Mouse (Mus musculus) cerebellum, adult 2 months (tissue): ENCODE measurements around the gene Plcg1.

Experiments used
- CTCF ChIP-seq: fragments of 200-500 bp; IDR thresholded peaks from 2 replicates; pipeline ENCODE4 v1.5.1; 2011; ENCODE audit warnings: low read depth, mild to moderate bottlenecking, control low read depth, low read length, moderate library complexity, borderline replicate concordance; ENCODE audit not compliant: insufficient read depth
- POLR2A ChIP-seq: fragments of 200-500 bp; IDR thresholded peaks from 2 replicates; pipeline ENCODE4 v1.6.1; 2011; ENCODE audit warnings: low read length, control low read depth, borderline replicate concordance; ENCODE audit not compliant: insufficient read depth

DNA sequence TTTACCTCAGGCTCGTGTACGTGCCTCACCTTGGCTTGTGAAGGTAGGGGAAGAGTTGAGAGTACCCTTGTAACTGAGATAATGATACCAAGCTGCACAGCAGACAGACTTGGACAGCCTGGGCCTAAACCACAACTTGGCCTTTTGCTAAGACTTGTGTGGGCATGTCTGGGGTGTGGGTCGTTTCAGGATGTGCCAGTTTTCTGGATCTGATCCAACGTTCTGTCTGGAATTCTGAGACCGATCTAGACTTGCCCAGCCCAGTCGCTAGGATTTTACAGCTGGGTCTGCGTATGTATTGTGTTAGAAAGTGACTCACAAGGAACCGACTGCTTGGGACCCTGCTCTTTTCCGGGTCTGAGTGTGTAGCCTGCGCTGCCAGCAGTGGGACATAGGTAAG, 16.0 kb downstream of the Plcg1 start:
- TF ChIP-seq POLR2A (no peak), CTCF (no peak)
